Mouse (Mus musculus): ENCODE measurements around the gene Gm28053. TPM values are rescaled to one million over a fixed set of nuclear protein-coding genes. Genes with fewer than 3 reads are reported as not detected.
"Not testable (repeated sequence)": the region's sequence is repeated elsewhere in the genome, so short reads cannot be mapped to it uniquely, and the experiment has no call there.

Gene Gm28053
- polyA plus RNA-seq, 1 experiment from 2014 or later = not detected

DNA sequence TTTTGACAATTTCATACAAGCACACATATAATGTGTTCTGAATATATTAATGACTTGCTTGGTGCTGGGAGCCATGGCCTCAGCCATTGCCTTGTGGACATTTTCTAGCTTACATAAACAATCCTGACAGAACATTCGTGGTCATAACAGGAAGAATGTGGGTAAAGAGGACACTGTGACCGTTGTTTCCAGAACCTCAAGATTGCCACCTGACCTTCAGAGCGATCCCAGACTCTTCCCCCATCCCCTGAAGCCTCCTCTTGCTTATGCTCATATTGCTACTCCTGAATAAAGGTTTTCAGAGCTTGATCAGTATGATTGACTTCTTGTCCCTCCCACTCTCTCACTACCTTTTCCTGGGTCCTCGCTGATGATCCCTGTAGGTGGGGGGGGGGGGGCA, 40.0 kb upstream of the Gm28053 start:
- Histone ChIP-seq H3K9me3 (ENCODE audit: control insufficient read depth, low read length) (no peaks in the 10 kb centered on the region), H3K4me3 (ENCODE audit: low read depth, low read length) (no peak overlapping the region), H3K27me3 (ENCODE audit: control insufficient read depth, insufficient read depth, low read length) (no peaks in the 10 kb centered on the region), H3K4me2 (ENCODE audit: low read depth) (no peak overlapping the region), H3K4me1 (ENCODE audit: control insufficient read depth, insufficient read depth, low read length) (no peaks in the 10 kb centered on the region), H3K36me3 (ENCODE audit: control insufficient read depth, insufficient read depth, low read length) (no peaks in the 10 kb centered on the region), H3K27ac (ENCODE audit: low read depth, low read length) (no peak overlapping the region), H3K9ac (ENCODE audit: low read length) (no peak overlapping the region)
- ATAC-seq (ENCODE audit: insufficient read depth, low FRiP score, low TSS enrichment) = no peak
- WGBS = 77% methylated on average over 4 of the region's 4 CpGs
- DNase-seq (ENCODE audit: low spot score) = no peak

DNA sequence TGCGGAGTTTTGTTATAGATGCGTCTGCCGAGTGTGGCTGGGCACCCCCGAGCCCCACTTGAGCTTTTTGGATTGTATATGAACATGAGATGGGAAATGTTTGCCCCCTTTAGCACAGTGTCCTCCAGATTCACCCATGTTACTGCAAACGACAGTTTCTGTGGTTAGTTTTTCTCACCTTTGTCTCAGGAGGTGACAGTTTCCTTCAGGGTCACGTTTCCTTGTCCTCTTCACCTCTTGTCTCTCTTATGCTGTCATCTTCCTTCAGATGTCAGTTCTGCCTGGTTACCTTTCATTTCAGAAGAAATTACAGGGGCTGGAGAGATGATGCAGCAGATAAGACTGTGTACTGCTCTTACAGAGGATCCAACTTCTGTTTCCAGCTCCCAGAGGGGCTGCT, 38.7 kb upstream of the Gm28053 start:
- no peaks in the 10 kb centered on the region for H3K36me3 ChIP-seq (ENCODE audit: control insufficient read depth, insufficient read depth, low read length)
- ATAC-seq (ENCODE audit: insufficient read depth, low FRiP score, low TSS enrichment) (no peak), DNase-seq (ENCODE audit: low spot score) (no peak)
- H3K9ac ChIP-seq (ENCODE audit: low read length) = no peak overlapping the region
- H3K4me3 ChIP-seq (ENCODE audit: low read depth, low read length) = no peak overlapping the region
- H3K27me3 ChIP-seq (ENCODE audit: control insufficient read depth, insufficient read depth, low read length) = no peaks in the 10 kb centered on the region
- H3K27ac ChIP-seq (ENCODE audit: low read depth, low read length) = no peak overlapping the region
- H3K4me2 ChIP-seq (ENCODE audit: low read depth) = no peak overlapping the region
- no peaks in the 10 kb centered on the region for H3K4me1 ChIP-seq (ENCODE audit: control insufficient read depth, insufficient read depth, low read length)
- H3K9me3 ChIP-seq (ENCODE audit: control insufficient read depth, low read length) = no peaks in the 10 kb centered on the region
- 80% methylated on average over 6 of the region's 6 CpGs for WGBS

DNA sequence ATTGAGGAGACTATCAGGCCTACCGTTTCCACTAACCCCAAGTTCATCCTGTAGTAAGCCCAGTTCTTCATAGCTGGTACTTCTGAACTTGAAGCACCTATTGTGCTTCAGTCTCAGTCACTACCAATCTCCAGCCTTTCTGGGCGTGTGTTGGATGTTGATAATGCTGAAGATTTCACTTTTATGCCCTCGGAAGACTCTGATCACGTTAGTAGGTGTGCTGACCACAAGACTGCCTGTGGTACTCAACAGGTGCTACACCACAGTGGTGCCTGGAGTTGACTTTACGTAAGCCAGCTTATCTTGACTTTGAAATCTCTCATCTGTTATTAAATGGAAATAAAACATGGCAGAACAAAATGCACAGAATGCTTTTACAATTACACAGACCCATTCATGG, 38.0 kb upstream of the Gm28053 start:
- DNase-seq (ENCODE audit: low spot score) = no peak
- 85% methylated on average over 5 of the region's 5 CpGs for WGBS

DNA sequence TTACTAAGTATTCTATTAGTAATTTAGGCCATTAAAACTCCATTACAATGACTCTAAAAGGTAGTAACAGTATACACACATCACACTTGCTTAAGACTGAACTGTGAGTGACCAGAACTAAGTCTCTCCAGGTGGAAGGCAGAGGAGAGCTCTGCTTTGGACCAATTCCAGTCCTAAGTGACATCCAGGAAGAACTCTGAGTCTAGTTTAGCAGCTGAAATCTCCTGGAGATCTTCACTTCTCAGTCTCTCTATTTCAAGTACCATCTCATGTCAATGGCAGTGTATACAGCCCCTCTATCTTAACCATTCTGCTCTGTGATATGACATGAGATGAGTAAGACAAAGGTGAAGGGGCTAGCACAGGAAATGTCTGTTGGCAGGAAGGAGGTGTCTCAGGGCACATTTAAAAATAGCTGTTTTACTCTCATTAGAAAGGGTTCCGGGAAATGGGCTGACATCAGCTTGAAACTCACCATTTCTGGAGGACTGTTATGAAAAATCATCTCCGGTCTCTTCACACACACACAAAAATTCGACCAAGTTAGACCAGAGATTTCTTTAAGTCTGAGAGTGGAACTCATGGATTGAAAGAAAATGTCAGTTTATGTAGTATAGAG, 36.8 kb upstream of the Gm28053 start:
- H3K4me2 ChIP-seq (ENCODE audit: low read depth) = no peak overlapping the region
- H3K4me1 ChIP-seq (ENCODE audit: control insufficient read depth, insufficient read depth, low read length) = no peaks in the 10 kb centered on the region
- no peak overlapping the region for H3K9ac ChIP-seq (ENCODE audit: low read length)
- no peaks in the 10 kb centered on the region for H3K9me3 ChIP-seq (ENCODE audit: control insufficient read depth, low read length)
- WGBS = 83% methylated on average over 3 of the region's 3 CpGs
- no peak for DNase-seq (ENCODE audit: low spot score)
- no peak overlapping the region for H3K27ac ChIP-seq (ENCODE audit: low read depth, low read length)
- no peaks in the 10 kb centered on the region for H3K36me3 ChIP-seq (ENCODE audit: control insufficient read depth, insufficient read depth, low read length)
- no peak overlapping the region for H3K4me3 ChIP-seq (ENCODE audit: low read depth, low read length)
- H3K27me3 ChIP-seq (ENCODE audit: control insufficient read depth, insufficient read depth, low read length) = no peaks in the 10 kb centered on the region
- ATAC-seq (ENCODE audit: insufficient read depth, low FRiP score, low TSS enrichment) = no peak

More for the DNA sequence above, 38.0 kb upstream of the Gm28053 start:
- ATAC-seq (ENCODE audit: insufficient read depth, low FRiP score, low TSS enrichment) = no peak
- no peaks in the 10 kb centered on the region for H3K27me3 ChIP-seq (ENCODE audit: control insufficient read depth, insufficient read depth, low read length)
- no peak overlapping the region for H3K27ac ChIP-seq (ENCODE audit: low read depth, low read length)
- H3K4me2 ChIP-seq (ENCODE audit: low read depth) = no peak overlapping the region
- no peaks in the 10 kb centered on the region for H3K4me1 ChIP-seq (ENCODE audit: control insufficient read depth, insufficient read depth, low read length)
- no peak overlapping the region for H3K4me3 ChIP-seq (ENCODE audit: low read depth, low read length)
- H3K9ac ChIP-seq (ENCODE audit: low read length) = no peak overlapping the region
- H3K9me3 ChIP-seq (ENCODE audit: control insufficient read depth, low read length) = no peaks in the 10 kb centered on the region
- no peaks in the 10 kb centered on the region for H3K36me3 ChIP-seq (ENCODE audit: control insufficient read depth, insufficient read depth, low read length)

DNA sequence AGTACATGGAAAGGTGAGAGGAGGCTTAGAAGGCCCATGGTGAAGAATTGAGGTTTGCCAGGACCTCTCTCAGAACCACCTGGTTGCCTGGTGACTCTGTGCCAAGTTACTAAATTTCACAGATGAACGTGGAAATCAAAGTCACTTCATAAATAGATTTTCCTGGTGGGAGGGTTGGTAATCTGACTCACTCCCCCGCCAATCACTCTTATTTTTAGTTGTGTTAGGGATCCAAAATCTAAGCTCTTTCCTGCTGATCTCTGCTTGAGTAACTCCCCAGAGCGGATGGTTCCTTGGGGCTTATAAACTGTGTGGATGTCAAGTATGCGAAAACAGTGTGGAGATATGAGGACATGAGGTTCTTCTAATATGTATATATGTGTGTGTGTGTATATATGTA, 36.1 kb upstream of the Gm28053 start:
- no peak for ATAC-seq (ENCODE audit: insufficient read depth, low FRiP score, low TSS enrichment)
- Histone ChIP-seq H3K4me1 (ENCODE audit: control insufficient read depth, insufficient read depth, low read length) (no peaks in the 10 kb centered on the region), H3K4me3 (ENCODE audit: low read depth, low read length) (no peak overlapping the region), H3K36me3 (ENCODE audit: control insufficient read depth, insufficient read depth, low read length) (no peaks in the 10 kb centered on the region), H3K27ac (ENCODE audit: low read depth, low read length) (no peak overlapping the region), H3K27me3 (ENCODE audit: control insufficient read depth, insufficient read depth, low read length) (no peaks in the 10 kb centered on the region), H3K9me3 (ENCODE audit: control insufficient read depth, low read length) (no peaks in the 10 kb centered on the region), H3K4me2 (ENCODE audit: low read depth) (no peak overlapping the region), H3K9ac (ENCODE audit: low read length) (no peak overlapping the region)
- DNase-seq (ENCODE audit: low spot score) = no peak
- WGBS = 85% methylated on average over 4 of the region's 4 CpGs

DNA sequence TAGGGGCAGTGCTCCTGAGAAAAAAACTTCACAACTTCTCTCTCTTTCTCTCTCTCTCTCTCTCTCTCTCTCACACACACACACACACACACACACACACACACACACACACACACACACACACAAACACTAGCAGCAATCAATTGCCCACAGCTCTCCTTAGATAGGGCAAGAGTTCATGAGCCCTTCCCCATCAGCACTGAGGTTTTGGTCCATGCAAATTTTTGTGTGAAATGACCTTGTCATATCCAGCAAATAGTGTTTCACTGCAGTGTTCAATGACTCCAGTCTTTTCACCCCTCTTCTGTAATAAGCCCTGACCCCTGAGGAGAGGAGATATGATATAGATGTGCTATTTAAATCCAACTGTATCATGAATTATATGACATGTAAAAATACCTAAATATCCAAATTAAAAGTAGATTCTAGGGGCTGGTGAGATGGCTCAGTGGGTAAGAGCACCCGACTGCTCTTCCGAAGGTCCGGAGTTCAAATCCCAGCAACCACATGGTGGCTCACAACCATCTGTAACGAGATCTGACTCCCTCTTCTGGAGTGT, 35.1 kb upstream of the Gm28053 start:
- H3K9me3 ChIP-seq (ENCODE audit: control insufficient read depth, low read length); H3K27ac ChIP-seq (ENCODE audit: low read depth, low read length); H3K36me3 ChIP-seq (ENCODE audit: control insufficient read depth, insufficient read depth, low read length); H3K4me3 ChIP-seq (ENCODE audit: low read depth, low read length); H3K9ac ChIP-seq (ENCODE audit: low read length); ATAC-seq (ENCODE audit: insufficient read depth, low FRiP score, low TSS enrichment); H3K27me3 ChIP-seq (ENCODE audit: control insufficient read depth, insufficient read depth, low read length); H3K4me2 ChIP-seq (ENCODE audit: low read depth); H3K4me1 ChIP-seq (ENCODE audit: control insufficient read depth, insufficient read depth, low read length); DNase-seq (ENCODE audit: low spot score): not testable (repeated sequence)
- 97% methylated on average over 3 of the region's 4 CpGs for WGBS

DNA sequence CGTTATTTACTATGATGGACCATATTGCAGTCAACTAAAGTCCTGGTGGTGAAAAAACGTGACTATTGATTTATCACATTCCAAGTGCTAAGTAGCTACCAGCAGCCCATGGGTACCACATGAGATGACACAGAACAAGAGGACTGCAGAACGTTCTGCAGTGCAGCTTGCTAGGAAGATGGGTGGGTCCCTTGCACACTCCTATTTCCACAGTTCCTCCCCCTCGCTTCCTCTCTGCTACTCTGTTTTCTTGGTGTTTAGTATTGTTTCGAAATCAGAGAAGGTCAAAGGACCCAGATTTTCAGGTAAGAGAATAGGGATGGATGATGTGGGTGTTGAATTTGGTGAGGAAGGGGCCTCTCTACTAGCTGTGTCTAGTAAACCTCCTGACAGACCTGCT, 34.1 kb upstream of the Gm28053 start, which contains the start of gene Gimap4:
TSS of gene Gimap4 (plus strand) at position 231 of the 400 bp plus-strand sequence.
- ATAC-seq (ENCODE audit: insufficient read depth, low FRiP score, low TSS enrichment) = no peak
- Histone ChIP-seq H3K9me3 (ENCODE audit: control insufficient read depth, low read length) (no peaks in the 10 kb centered on the region), H3K27ac (ENCODE audit: low read depth, low read length) (no peak within 1 kb of the TSS), H3K27me3 (ENCODE audit: control insufficient read depth, insufficient read depth, low read length) (no peaks in the 10 kb centered on the region), H3K4me2 (ENCODE audit: low read depth) (no peak within 1 kb of the TSS), H3K9ac (ENCODE audit: low read length) (no peak within 1 kb of the TSS), H3K36me3 (ENCODE audit: control insufficient read depth, insufficient read depth, low read length) (no peaks in the 10 kb centered on the region), H3K4me1 (ENCODE audit: control insufficient read depth, insufficient read depth, low read length) (no peaks in the 10 kb centered on the region), H3K4me3 (ENCODE audit: low read depth, low read length) (no peak within 1 kb of the TSS)
- 77% methylated on average over 5 of the region's 5 CpGs for WGBS
- no peak for DNase-seq (ENCODE audit: low spot score)

DNA sequence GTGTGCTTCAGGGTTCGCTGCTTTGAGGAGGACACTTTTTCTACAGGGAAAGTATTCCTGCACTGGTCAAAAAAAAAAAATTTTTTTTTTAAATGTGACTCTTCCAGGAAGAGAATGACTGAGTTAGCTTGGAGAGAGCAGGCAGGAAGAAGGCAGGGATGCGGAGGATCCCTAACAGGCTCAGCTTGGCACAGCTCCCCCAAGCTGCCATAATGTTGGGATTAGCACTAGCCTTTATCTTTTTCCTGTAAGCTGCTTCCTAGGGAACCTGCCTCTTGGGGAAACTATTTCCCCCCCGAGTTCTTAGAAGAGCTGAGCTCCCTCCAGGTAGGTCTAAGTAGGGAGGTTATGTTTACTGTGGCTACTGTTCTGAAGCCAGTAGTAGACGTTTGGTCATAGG, 33.6 kb upstream of the Gm28053 start:
- no peaks in the 10 kb centered on the region for H3K27me3 ChIP-seq (ENCODE audit: control insufficient read depth, insufficient read depth, low read length)
- ATAC-seq (ENCODE audit: insufficient read depth, low FRiP score, low TSS enrichment) (no peak), DNase-seq (ENCODE audit: low spot score) (no peak)
- no peak overlapping the region for H3K27ac ChIP-seq (ENCODE audit: low read depth, low read length)
- no peak overlapping the region for H3K4me3 ChIP-seq (ENCODE audit: low read depth, low read length)
- H3K4me2 ChIP-seq (ENCODE audit: low read depth) = no peak overlapping the region
- no peaks in the 10 kb centered on the region for H3K9me3 ChIP-seq (ENCODE audit: control insufficient read depth, low read length)
- WGBS = 66% methylated on average over 4 of the region's 4 CpGs
- H3K4me1 ChIP-seq (ENCODE audit: control insufficient read depth, insufficient read depth, low read length) = no peaks in the 10 kb centered on the region
- H3K9ac ChIP-seq (ENCODE audit: low read length) = no peak overlapping the region
- no peaks in the 10 kb centered on the region for H3K36me3 ChIP-seq (ENCODE audit: control insufficient read depth, insufficient read depth, low read length)

DNA sequence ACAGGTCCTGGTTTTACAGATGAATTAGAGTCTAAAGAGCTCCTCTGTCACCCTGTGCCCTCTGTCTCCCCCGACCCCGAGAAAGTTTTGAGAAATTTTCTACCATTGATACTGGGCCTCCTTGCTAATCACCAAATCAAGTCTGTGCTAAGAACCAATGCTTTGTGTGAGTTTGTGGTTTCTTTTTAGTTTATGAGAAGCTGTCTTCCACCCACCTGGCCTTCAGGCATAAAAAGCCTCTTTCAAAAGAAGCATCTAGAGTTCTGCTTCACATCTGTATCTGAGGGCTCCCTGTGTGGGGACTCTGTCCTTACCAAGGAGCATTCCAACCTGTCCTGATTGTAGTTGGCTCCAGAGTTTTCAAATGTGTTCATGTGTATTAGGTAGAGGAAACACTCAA, 33.2 kb upstream of the Gm28053 start:
- no peak for DNase-seq (ENCODE audit: low spot score)
- Histone ChIP-seq H3K36me3 (ENCODE audit: control insufficient read depth, insufficient read depth, low read length) (no peaks in the 10 kb centered on the region), H3K27ac (ENCODE audit: low read depth, low read length) (no peak overlapping the region)

More for the DNA sequence above, 33.2 kb upstream of the Gm28053 start:
- 86% methylated on average over 2 of the region's 2 CpGs for WGBS
- ATAC-seq (ENCODE audit: insufficient read depth, low FRiP score, low TSS enrichment) = no peak
- Histone ChIP-seq H3K9me3 (ENCODE audit: control insufficient read depth, low read length) (no peaks in the 10 kb centered on the region), H3K9ac (ENCODE audit: low read length) (no peak overlapping the region), H3K4me2 (ENCODE audit: low read depth) (no peak overlapping the region), H3K27me3 (ENCODE audit: control insufficient read depth, insufficient read depth, low read length) (no peaks in the 10 kb centered on the region), H3K4me3 (ENCODE audit: low read depth, low read length) (no peak overlapping the region), H3K4me1 (ENCODE audit: control insufficient read depth, insufficient read depth, low read length) (no peaks in the 10 kb centered on the region)
